Mouse (Mus musculus): ENCODE results near the gene Sgcb. TPM values are rescaled to one million over a fixed set of nuclear protein-coding genes. Genes with fewer than 3 reads are reported as not detected.

The Sgcb gene
- polyA plus RNA-seq, 1 experiment, result 47.8 TPM

DNA sequence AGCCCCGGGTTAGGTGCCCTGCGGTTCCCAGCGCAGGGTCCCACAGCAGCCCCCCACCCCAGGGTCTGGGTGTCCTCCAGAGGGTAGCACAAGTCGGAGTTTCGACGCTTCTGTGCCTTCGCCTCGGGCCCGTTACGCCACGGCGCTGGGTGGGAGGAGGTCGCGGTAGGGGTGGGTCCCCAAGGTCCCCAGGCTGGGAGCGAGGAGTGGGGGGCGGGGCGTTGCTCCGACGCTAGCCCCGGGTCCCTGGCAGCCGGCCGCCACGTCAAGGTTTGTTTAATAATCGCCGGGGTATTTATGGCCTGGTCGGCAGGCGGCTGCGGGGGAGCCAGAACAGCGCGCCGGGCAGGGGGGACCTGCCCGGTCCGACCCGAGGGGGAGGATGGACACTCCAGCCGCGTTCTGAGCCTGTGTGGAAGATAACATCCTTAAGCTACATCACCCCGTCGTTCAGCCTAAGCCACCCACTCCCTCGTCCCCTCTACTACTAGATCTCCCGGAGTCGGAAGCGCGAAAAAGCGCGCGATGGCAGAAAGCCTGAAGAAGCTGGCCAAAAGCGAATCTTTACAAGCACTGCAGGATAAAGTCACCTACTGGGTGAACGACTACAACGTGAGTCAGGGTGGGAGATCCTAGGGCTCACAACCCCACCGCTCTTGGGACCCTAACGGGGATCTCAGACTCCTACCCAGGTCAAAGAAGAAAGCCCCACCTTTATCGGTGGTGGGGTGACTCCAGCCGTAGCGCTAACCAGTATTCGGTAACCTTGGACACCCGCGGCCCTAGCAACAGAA lies 3.7 kb upstream of the Sgcb start, which contains the start of gene Spata18:
Gene Spata18, plus strand, starts transcription at position 319 of the 794 bp plus-strand sequence.
- no peak within 1 kb of the TSS for H3K27ac ChIP-seq (ENCODE audit: insufficient read depth, low read length)
- under 1% methylated on average over 57 of the region's 57 CpGs for WGBS
- DNase-seq, result peak in 1 of 2 experiments; percentile 30
- no peak for TF ChIP-seq CTCF (IDR thresholded peaks at IDR 0.05; ENCODE audit: borderline replicate concordance, insufficient read depth, low read depth, low read length)
- no peak for TF ChIP-seq POLR2A (IDR thresholded peaks at IDR 0.05; ENCODE audit: borderline replicate concordance, insufficient read depth, low read length)
- H3K4me1 ChIP-seq (ENCODE audit: control insufficient read depth, insufficient read depth, low read length), result peaks cover 11% of the 10 kb centered on the region
- peak within 1 kb of the TSS; percentile 77 for H3K4me3 ChIP-seq (replicated peaks; ENCODE audit: insufficient read depth, low read depth, low read length)
- H3K27me3 ChIP-seq (ENCODE audit: control insufficient read depth, insufficient read depth, low read length), result peaks cover 2% of the 10 kb centered on the region; the same call in 1 of the 2 replicates

DNA sequence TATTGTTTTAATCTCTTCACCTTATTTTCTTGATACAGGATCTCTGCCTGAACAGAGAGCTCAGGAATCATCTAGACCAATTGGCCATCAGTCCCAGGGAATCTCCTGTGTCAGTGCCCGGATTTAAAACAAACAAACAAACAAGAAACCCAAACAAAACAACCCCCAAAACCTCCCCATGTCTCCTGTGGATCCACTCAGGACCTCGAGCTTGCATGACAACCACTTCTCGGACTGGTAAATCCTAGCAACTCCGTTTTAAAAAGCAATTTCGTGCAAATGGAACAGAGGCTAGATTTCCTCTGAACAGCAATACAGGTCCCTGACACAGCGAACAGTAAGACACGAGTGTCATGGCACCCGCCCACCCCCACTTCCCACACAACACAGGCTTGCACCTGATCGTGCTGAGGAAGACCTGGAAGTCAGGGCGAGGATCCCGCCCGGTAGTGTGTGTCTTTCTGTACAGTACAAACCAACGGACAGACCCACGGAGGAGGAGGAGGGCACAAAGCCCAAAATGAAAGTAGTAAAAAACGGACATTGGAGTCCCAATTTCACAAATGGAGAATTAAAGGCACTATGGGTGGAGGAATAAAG lies 2.9 kb upstream of the Sgcb start:
- DNase-seq, result peak; percentile 18 to 45
- WGBS, result 2% methylated on average over 15 of the region's 15 CpGs
- Histone ChIP-seq H3K4me1 (ENCODE audit: control insufficient read depth, insufficient read depth, low read length) (peaks cover 11% of the 10 kb centered on the region), H3K4me3 (replicated peaks; ENCODE audit: insufficient read depth, low read depth, low read length) (peak overlapping the region; percentile 77), H3K27me3 (ENCODE audit: control insufficient read depth, insufficient read depth, low read length) (peaks cover 2% of the 10 kb centered on the region; the same call in 1 of the 2 replicates), H3K27ac (ENCODE audit: insufficient read depth, low read length) (no peak overlapping the region)
- TF ChIP-seq POLR2A (IDR thresholded peaks at IDR 0.05; ENCODE audit: borderline replicate concordance, insufficient read depth, low read length), result no peak
- TF ChIP-seq CTCF (IDR thresholded peaks at IDR 0.05; ENCODE audit: borderline replicate concordance, insufficient read depth, low read depth, low read length), result no peak

DNA sequence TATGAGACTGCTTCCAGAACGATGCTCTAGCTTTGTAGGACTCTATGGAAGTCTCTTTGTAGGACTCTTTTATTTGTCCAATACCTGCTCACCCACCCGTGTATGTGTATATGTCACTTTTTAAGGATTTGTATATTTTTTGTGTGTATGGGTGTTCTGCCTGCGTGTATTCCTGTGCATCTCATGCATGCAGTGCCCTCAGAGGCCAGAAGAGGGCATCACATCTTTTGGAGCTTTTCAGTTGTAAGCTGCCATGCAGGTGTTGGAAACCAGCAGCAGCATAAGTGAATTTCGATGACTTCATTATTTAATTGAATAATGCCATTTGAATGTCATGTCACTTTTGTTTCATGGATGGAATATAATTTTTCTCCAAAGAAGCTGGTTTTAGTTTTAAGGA lies 5.5 kb downstream of the Sgcb start:
- no peak overlapping the region for H3K4me3 ChIP-seq (replicated peaks; ENCODE audit: insufficient read depth, low read depth, low read length)
- no peaks in the 10 kb centered on the region for H3K27me3 ChIP-seq (ENCODE audit: control insufficient read depth, insufficient read depth, low read length)
- 91% methylated on average over 4 of the region's 4 CpGs for WGBS
- H3K4me1 ChIP-seq (ENCODE audit: control insufficient read depth, insufficient read depth, low read length), result 0 out of 2 replicates have a peak, but pooled peaks cover 3% of the 10 kb centered on the region
- no peak for DNase-seq
- no peak overlapping the region for H3K27ac ChIP-seq (ENCODE audit: insufficient read depth, low read length)
- TF ChIP-seq POLR2A (IDR thresholded peaks at IDR 0.05; ENCODE audit: borderline replicate concordance, insufficient read depth, low read length) (no peak), CTCF (IDR thresholded peaks at IDR 0.05; ENCODE audit: borderline replicate concordance, insufficient read depth, low read depth, low read length) (peak; percentile 39; the same call in 1 of the 2 replicates)

DNA sequence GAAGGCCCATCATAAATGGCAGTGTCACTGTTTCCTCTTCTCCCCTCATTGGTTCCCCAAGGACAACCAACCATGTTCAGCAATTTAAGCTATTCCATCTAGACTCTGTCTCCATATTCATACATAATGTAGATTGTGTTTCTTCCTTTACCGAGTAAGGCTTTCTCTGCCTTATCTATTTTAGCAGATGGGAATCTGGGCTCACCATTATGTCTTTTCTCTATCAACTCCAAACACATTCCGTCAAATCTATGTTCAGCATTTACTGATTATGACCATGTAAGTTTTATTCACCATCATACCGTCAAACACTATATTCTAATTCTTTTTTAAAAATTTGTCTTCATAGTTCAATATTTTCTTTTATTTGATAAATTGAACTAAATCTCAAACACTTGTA lies 6.5 kb downstream of the Sgcb start:
- no peak overlapping the region for H3K27ac ChIP-seq (ENCODE audit: insufficient read depth, low read length)
- H3K4me1 ChIP-seq (ENCODE audit: control insufficient read depth, insufficient read depth, low read length), result no peaks in the 10 kb centered on the region
- no peak overlapping the region for H3K4me3 ChIP-seq (replicated peaks; ENCODE audit: insufficient read depth, low read depth, low read length)
- no peaks in the 10 kb centered on the region for H3K27me3 ChIP-seq (ENCODE audit: control insufficient read depth, insufficient read depth, low read length)
- no peak for TF ChIP-seq CTCF (IDR thresholded peaks at IDR 0.05; ENCODE audit: borderline replicate concordance, insufficient read depth, low read depth, low read length)
- no peak for TF ChIP-seq POLR2A (IDR thresholded peaks at IDR 0.05; ENCODE audit: borderline replicate concordance, insufficient read depth, low read length)
- no peak for DNase-seq
- 96% methylated on average over 3 of the region's 3 CpGs for WGBS

GRCm38 (mm10) chr5:73637337-73638107 lies 10.1 kb downstream of the Sgcb start:
- peak in 1 of 2 experiments; percentile 41 for DNase-seq
- Histone ChIP-seq H3K4me3 (replicated peaks; ENCODE audit: insufficient read depth, low read depth, low read length) (no peak overlapping the region), H3K4me1 (ENCODE audit: control insufficient read depth, insufficient read depth, low read length) (no peaks in the 10 kb centered on the region), H3K27me3 (ENCODE audit: control insufficient read depth, insufficient read depth, low read length) (no peaks in the 10 kb centered on the region), H3K27ac (ENCODE audit: insufficient read depth, low read length) (no peak overlapping the region)
- TF ChIP-seq POLR2A (IDR thresholded peaks at IDR 0.05; ENCODE audit: borderline replicate concordance, insufficient read depth, low read length) (no peak), CTCF (IDR thresholded peaks at IDR 0.05; ENCODE audit: borderline replicate concordance, insufficient read depth, low read depth, low read length) (peak; percentile 32; the same call in 1 of the 2 replicates)
- WGBS, result 44% methylated on average over 8 of the region's 8 CpGs

GRCm38 (mm10) chr5:73633141-73633540 lies 14.4 kb downstream of the Sgcb start:
- TF ChIP-seq CTCF (IDR thresholded peaks at IDR 0.05; ENCODE audit: borderline replicate concordance, insufficient read depth, low read depth, low read length) (peak; percentile 76), POLR2A (IDR thresholded peaks at IDR 0.05; ENCODE audit: borderline replicate concordance, insufficient read depth, low read length) (no peak)
- Histone ChIP-seq H3K4me3 (replicated peaks; ENCODE audit: insufficient read depth, low read depth, low read length) (no peak overlapping the region), H3K4me1 (ENCODE audit: control insufficient read depth, insufficient read depth, low read length) (no peaks in the 10 kb centered on the region), H3K27me3 (ENCODE audit: control insufficient read depth, insufficient read depth, low read length) (no peaks in the 10 kb centered on the region), H3K27ac (ENCODE audit: insufficient read depth, low read length) (no peak overlapping the region)
- DNase-seq, result peak; percentile 45 to 69
- 46% methylated on average over 8 of the region's 8 CpGs for WGBS

DNA sequence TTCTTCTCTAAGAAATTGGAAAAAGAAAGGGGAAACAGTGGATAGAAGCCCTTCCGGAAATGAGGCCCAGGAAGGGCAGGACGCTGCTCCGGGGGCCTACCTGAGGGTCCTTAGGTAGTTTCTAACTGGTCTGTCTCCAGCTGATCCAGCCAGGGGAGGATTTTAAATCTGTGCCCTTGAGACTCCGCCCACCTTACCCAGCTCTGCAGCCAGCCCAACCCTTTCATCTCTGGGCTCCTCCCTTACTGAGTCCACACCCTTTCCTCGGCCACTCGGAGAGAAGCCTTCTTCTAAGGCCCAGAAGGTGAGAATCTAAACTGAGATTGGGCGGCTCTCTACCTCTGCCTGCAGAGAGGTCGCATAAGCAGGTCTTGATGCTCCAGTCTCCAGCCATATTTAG lies 15.3 kb downstream of the Sgcb start, which contains the start of gene Lrrc66:
Gene Lrrc66, minus strand, starts transcription at position 236 of the 400 bp plus-strand sequence.
- Histone ChIP-seq H3K27me3 (ENCODE audit: control insufficient read depth, insufficient read depth, low read length) (no peaks in the 10 kb centered on the region), H3K4me1 (ENCODE audit: control insufficient read depth, insufficient read depth, low read length) (no peaks in the 10 kb centered on the region), H3K27ac (ENCODE audit: insufficient read depth, low read length) (no peak within 1 kb of the TSS), H3K4me3 (replicated peaks; ENCODE audit: insufficient read depth, low read depth, low read length) (no peak within 1 kb of the TSS)
- TF ChIP-seq POLR2A (IDR thresholded peaks at IDR 0.05; ENCODE audit: borderline replicate concordance, insufficient read depth, low read length), result no peak
- TF ChIP-seq CTCF (IDR thresholded peaks at IDR 0.05; ENCODE audit: borderline replicate concordance, insufficient read depth, low read depth, low read length), result no peak
- 85% methylated on average over 8 of the region's 8 CpGs for WGBS
- no peak for DNase-seq
